Mouse (Mus musculus): ENCODE measurements around the gene Upb1.
"Not testable (repeated sequence)": the region's sequence is repeated elsewhere in the genome, so short reads cannot be mapped to it uniquely, and the experiment has no call there.

Gene Upb1

GRCm38 (mm10) chr10:75456061-75456831, 55.3 kb downstream of the Upb1 start:
- not testable (repeated sequence) for DNase-seq (ENCODE audit: extremely low spot score)

GRCm38 (mm10) chr10:75457852-75458251, 56.9 kb downstream of the Upb1 start:
- DNase-seq (ENCODE audit: extremely low spot score), result no peak

- no peak for DNase-seq (ENCODE audit: extremely low spot score)
These were observed 57.4 kb downstream of the Upb1 start for GRCm38 (mm10) chr10:75458329-75458728.

- no peak for DNase-seq (ENCODE audit: extremely low spot score)
These were observed 61.8 kb downstream of the Upb1 start for GRCm38 (mm10) chr10:75462728-75463127.

- no peak for DNase-seq (ENCODE audit: extremely low spot score)
These were observed 65.1 kb downstream of the Upb1 start for GRCm38 (mm10) chr10:75465781-75466550.

GRCm38 (mm10) chr10:75473411-75473810, 72.5 kb downstream of the Upb1 start:
- DNase-seq (ENCODE audit: extremely low spot score), result no peak

GRCm38 (mm10) chr10:75474571-75474970, 73.7 kb downstream of the Upb1 start:
- no peak for DNase-seq (ENCODE audit: extremely low spot score)

GRCm38 (mm10) chr10:75475139-75475850, 74.4 kb downstream of the Upb1 start:
- not testable (repeated sequence) for DNase-seq (ENCODE audit: extremely low spot score)

GRCm38 (mm10) chr10:75477034-75477433, 76.1 kb downstream of the Upb1 start:
- no peak for DNase-seq (ENCODE audit: extremely low spot score)

- no peak for DNase-seq (ENCODE audit: extremely low spot score)
These were observed 79.0 kb downstream of the Upb1 start for GRCm38 (mm10) chr10:75479955-75480354.

GRCm38 (mm10) chr10:75481703-75482102, 80.8 kb downstream of the Upb1 start:
- no peak for DNase-seq (ENCODE audit: extremely low spot score)

GRCm38 (mm10) chr10:75482271-75482670, 81.4 kb downstream of the Upb1 start:
- no peak for DNase-seq (ENCODE audit: extremely low spot score)

- no peak for DNase-seq (ENCODE audit: extremely low spot score)
These were observed 82.1 kb downstream of the Upb1 start for GRCm38 (mm10) chr10:75482919-75483483.

GRCm38 (mm10) chr10:75484066-75484465, 83.2 kb downstream of the Upb1 start:
- DNase-seq (ENCODE audit: extremely low spot score), result no peak

GRCm38 (mm10) chr10:75484767-75485166, 83.9 kb downstream of the Upb1 start:
- no peak for DNase-seq (ENCODE audit: extremely low spot score)

- DNase-seq (ENCODE audit: extremely low spot score), result peak; percentile 80
These were observed 85.4 kb downstream of the Upb1 start for GRCm38 (mm10) chr10:75486086-75486979.

- DNase-seq (ENCODE audit: extremely low spot score), result no peak
These were observed 86.2 kb downstream of the Upb1 start for GRCm38 (mm10) chr10:75487131-75487530.

- no peak for DNase-seq (ENCODE audit: extremely low spot score)
These were observed 88.6 kb downstream of the Upb1 start for GRCm38 (mm10) chr10:75489522-75489921.

GRCm38 (mm10) chr10:75490731-75491130, 89.8 kb downstream of the Upb1 start:
- no peak for DNase-seq (ENCODE audit: extremely low spot score)
